Mouse (Mus musculus): ENCODE results near the gene Crb3.

Gene Crb3

DNA sequence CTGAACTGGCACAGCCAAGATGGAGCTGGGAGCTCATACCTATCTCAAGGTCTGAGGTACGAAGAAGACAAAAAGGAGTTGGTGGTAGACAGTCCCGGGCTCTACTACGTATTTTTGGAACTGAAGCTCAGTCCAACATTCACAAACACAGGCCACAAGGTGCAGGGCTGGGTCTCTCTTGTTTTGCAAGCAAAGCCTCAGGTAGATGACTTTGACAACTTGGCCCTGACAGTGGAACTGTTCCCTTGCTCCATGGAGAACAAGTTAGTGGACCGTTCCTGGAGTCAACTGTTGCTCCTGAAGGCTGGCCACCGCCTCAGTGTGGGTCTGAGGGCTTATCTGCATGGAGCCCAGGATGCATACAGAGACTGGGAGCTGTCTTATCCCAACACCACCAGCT lies 48.2 kb downstream of the Crb3 start:
- DNase-seq (ENCODE audit: low spot score) = no peak

- no peak for DNase-seq (ENCODE audit: low spot score)
Measured at GRCm38 (mm10) chr17:57108040-57108665, 49.2 kb downstream of the Crb3 start.

DNA sequence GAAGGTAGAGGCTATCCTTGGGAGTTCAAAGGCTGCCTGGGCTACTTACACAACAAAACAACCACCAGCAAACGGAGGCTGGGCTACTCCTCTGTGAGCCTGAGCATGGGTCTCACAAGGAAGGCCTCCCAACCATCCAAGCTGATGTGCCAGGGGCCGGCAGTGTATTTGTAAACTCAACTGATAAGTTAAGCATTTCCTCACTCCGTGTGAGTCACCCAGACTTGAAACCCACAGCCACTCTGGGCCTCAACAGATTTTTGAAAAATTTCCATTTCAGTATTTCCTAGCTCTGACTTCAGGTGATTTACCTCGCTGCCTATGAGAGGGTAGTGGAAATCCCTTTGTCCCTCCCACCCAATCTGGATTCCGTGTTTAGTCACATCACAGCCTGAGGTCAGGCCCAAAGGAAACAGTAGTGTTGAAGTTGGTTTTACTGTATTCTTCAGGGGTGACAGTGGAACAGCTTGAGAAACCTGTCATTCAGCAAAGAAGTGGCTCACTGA lies 49.8 kb downstream of the Crb3 start:
- DNase-seq (ENCODE audit: low spot score) = no peak

DNA sequence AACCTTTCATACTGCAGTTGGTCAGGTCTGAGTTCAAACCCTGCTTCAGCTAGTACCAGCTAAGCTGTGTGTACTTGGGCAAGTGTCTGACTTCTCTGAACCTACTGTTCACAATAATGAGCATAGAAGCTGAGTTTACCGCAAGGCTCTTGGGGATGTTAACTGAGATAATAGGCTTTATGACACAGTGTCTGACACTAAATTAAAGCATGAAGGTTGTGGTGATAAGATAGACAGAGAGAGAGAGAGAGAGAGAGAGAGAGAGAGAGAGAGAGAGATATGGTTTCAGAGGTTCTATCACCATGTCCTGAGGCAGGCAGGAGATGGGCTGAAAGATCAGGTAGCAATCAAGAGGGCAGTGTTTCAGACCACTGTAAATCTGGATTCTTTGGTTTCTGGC lies 51.1 kb downstream of the Crb3 start:
- DNase-seq (ENCODE audit: low spot score) = no peak

DNA sequence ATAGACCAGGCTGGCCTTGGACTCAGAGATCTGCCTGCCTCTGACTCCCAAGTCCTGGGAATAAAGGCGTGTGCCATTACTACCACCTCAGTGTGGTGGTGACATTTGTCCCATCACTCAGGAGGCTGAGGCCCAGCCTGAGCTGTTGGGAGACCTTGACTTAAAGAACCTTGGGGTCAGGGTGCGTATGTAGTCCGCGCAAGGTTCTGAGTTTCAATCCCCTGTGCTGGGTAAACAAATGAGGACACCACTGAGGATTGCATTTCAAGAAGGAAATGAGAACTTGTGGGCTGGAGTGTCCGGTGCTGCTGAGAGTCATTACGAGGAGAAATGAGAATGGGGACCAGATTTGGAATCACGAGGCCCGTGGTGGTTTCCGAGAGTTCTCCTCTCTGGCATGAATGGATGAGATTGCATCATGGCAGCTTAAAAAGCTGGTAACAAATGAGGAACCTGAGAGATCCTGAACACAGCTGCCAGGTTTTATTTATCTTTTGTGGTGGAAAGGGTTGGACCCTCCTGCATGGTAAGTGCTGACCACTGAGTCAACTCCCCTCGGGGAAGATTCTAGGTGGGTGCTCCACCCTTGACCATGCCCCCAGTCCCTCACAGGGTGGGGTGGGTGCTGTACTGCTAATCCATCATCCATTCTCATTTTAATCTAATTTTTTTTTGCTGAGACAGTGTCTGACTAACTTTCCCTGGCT lies 54.0 kb downstream of the Crb3 start:
- no peak for DNase-seq (ENCODE audit: low spot score)
